Mouse (Mus musculus) lung, postnatal 0 days (tissue): Measurements from ENCODE around the gene Mroh2a.

Experiments
- CTCF ChIP-seq: IDR thresholded peaks from 2 replicates; pipeline ENCODE4 v1.5.1; 2016; ENCODE audit warnings: antibody characterized with exemption, mild to moderate bottlenecking
- EP300 ChIP-seq: IDR thresholded peaks from 2 replicates; pipeline ENCODE4 v1.6.1; 2016; ENCODE audit warnings: antibody characterized with exemption, mild to moderate bottlenecking, control low read depth

DNA sequence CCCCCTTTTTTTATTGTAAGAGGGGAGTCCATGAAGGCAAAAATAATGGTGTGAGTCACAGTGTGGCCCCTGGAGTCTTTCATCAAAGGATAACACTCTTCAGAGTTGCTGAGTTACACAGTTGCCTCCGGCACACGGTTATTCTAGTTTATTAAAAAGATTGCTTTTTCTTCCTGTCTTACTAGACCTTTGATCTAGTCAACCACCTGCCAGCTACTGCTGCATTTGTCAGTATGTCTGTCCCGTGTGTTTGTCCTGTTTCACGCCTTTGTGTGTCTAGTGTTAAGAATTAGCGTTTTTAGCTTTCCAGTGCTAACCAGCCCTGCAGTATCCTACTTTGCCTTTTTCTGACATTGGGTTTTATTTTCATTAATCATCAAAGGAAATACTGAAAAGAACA, 58.9 kb downstream of the Mroh2a start:
- no peak for TF ChIP-seq CTCF
- no peak for TF ChIP-seq EP300
